In the genomic region with DNA sequence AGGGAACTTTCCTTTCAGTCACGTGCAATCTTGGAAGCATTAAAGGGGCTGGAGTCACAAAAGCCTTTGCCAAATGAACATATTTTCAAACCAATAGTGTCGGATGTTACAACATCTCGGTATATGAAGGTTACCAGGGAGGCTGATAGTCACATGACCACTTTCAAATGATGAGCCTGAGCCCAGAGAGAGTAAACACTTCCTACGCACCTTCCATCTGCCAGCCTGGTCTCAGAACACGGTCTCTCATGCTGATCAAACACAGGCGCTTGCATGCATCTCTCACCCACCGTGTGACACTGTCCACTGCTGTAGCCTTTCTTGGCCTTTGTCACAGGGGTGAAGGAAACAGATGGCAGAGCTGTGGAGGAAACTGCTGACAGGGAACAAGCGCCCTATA, we compare ENCODE assay signal across 28 mouse cellular contexts.
DNase-seq lines count a peak whose midpoint lies in the region; ATAC-seq lines count a peak whose summit lies in the region.
"Had no signal": no experiment of that assay in that cellular context is flagged by ENCODE, and none has a peak within 500 bp of the region (broad histone marks: within the 10 kb centered on the region; RNA-seq: fewer than 3 reads in every experiment).

No protein-coding gene starts in this region.

- H3K4me1 ChIP-seq in megakaryocyte, embryonic 14.5 days: no peaks in the 10 kb centered on the region
- H3K4me1 ChIP-seq: embryonic facial prominence, embryonic 13.5 days; heart, embryonic 10.5 days; heart, embryonic 15.5 days; limb, embryonic 10.5 days; limb, embryonic 15.5 days; liver, embryonic 13.5 days had no signal

- DNase-seq in cerebellum, postnatal 10 days: peak; percentile 21 to 27
- no peak for DNase-seq in cerebellum, postnatal 4 days (ENCODE audit: low spot score in 2 of 2)
- DNase-seq in layer of hippocampus, adult 9-10 months (ENCODE audit: low spot score): peak; percentile 33
- no peak for DNase-seq in testis, postnatal 14 days (ENCODE audit: low spot score)
- DNase-seq: adrenal gland, adult 8-10 months; cerebellum, adult 11 months; cerebellum, adult 9-10 months; gastrocnemius, postnatal 25 days; heart, adult 11 months; kidney, adult 2 months; kidney, postnatal 4 days; liver, embryonic 13.5 days; lung, adult 18-20 months had no signal

- H3K4me3 ChIP-seq in megakaryocyte, embryonic 14.5 days (replicated peaks): peak overlapping the region; percentile 25
- H3K4me3 ChIP-seq: embryonic facial prominence, embryonic 13.5 days; erythroblast, embryonic 14.5 days; heart, embryonic 10.5 days; heart, embryonic 15.5 days; limb, embryonic 10.5 days; limb, embryonic 15.5 days; liver, embryonic 13.5 days had no signal

- peaks cover 91% of the 10 kb centered on the region for H3K9me3 ChIP-seq in megakaryocyte, embryonic 14.5 days
- H3K9me3 ChIP-seq: embryonic facial prominence, embryonic 13.5 days; heart, embryonic 10.5 days; heart, embryonic 15.5 days; limb, embryonic 10.5 days; limb, embryonic 15.5 days had no signal

- no peaks in the 10 kb centered on the region for H3K27me3 ChIP-seq in megakaryocyte, embryonic 14.5 days (replicated peaks)
- H3K27me3 ChIP-seq: CH12.LX; embryonic facial prominence, embryonic 13.5 days; heart, embryonic 15.5 days; limb, embryonic 15.5 days; liver, embryonic 13.5 days had no signal

- no peaks in the 10 kb centered on the region for H3K36me3 ChIP-seq in megakaryocyte, embryonic 14.5 days (replicated peaks; ENCODE audit: low read length)
- H3K36me3 ChIP-seq: embryonic facial prominence, embryonic 13.5 days; heart, embryonic 10.5 days; heart, embryonic 15.5 days; limb, embryonic 10.5 days; limb, embryonic 15.5 days; liver, embryonic 13.5 days had no signal

- ATAC-seq in megakaryocyte, adult 5-6 weeks (ENCODE audit: poor library complexity, severe bottlenecking): no peak
- ATAC-seq in erythroblast, adult 5-6 weeks (replicated peaks; ENCODE audit: low FRiP score, poor library complexity, severe bottlenecking): no peak
- ATAC-seq: activated CD4-positive, CD25-positive, alpha-beta regulatory T cell, adult 4 months; forebrain, embryonic 16.5 days; hindbrain, embryonic 16.5 days; lung, postnatal 0 days; midbrain, embryonic 16.5 days had no signal

Comparison
In these comparisons a context has a peak if more than half of its experiments do, and no peak if none do; other contexts are left out.
1. DNase-seq: peak in cerebellum, postnatal 10 days (2 of 2) and layer of hippocampus, adult 9-10 months (single experiment); none in cerebellum, postnatal 4 days (0 of 2) and testis, postnatal 14 days (single experiment).